Mouse (Mus musculus) megakaryocyte, embryonic 14.5 days (primary cell): ENCODE measurements at regions not wholly inside any gene's neighbourhood (a gene's known extent, or its start where the extent isn't known, plus 50 kb on each side); places are given as distances from the start of the nearest gene placed in this dataset.

ENCODE experiments used
- H3K27me3 ChIP-seq: replicated peaks from 2 replicates; pipeline ENCODE3; 2012; ENCODE audit warnings: inconsistent platforms
- H3K36me3 ChIP-seq: replicated peaks from 2 replicates; pipeline ENCODE3; 2012; ENCODE audit warnings: low read length, inconsistent platforms, mixed read lengths
- H3K4me1 ChIP-seq: 2 replicates; pipeline ENCODE4 v1.6.1; 2012; ENCODE audit warnings: inconsistent platforms
- H3K4me3 ChIP-seq: replicated peaks from 2 replicates; pipeline ENCODE3; 2012; ENCODE audit warnings: moderate library complexity, mild to moderate bottlenecking, inconsistent platforms
- H3K9me3 ChIP-seq: 2 replicates; pipeline ENCODE4 v1.6.1; 2012; ENCODE audit warnings: inconsistent platforms
- FLI1 ChIP-seq: IDR thresholded peaks from 2 replicates; pipeline ENCODE4 v1.6.1; 2012; ENCODE audit warnings: low read length, inconsistent platforms, mixed read lengths
- GATA1 ChIP-seq: IDR thresholded peaks from 3 replicates; pipeline ENCODE4 v1.6.1; 2012; ENCODE audit warnings: mixed read lengths, low read length, inconsistent platforms, borderline replicate concordance

DNA sequence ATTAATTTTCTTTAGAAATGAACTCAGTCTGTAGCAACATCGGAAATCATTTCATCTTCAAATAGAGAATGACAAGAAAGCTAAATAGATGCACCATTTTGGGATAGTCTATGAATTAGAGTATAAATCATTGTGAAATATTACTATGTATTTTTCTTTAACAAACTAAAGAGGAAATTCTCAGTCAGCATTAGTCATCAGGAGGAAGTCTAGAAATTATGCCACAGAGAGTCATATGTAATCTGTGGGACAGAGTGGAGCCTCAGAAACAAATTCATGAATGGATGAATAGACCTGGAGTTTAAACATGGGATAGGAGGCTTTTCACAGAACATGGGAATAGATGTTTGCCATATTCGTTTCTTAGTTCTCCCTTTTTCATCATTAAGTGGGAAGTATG, 1459.4 kb upstream of the A1bg start:
- no peak for TF ChIP-seq FLI1
- no peak for TF ChIP-seq GATA1
- Histone ChIP-seq H3K27me3 (no peaks in the 10 kb centered on the region), H3K4me1 (peaks cover 5% of the 10 kb centered on the region; the same call in 1 of the 2 replicates), H3K4me3 (no peak overlapping the region), H3K9me3 (peaks cover 18% of the 10 kb centered on the region), H3K36me3 (no peaks in the 10 kb centered on the region)

DNA sequence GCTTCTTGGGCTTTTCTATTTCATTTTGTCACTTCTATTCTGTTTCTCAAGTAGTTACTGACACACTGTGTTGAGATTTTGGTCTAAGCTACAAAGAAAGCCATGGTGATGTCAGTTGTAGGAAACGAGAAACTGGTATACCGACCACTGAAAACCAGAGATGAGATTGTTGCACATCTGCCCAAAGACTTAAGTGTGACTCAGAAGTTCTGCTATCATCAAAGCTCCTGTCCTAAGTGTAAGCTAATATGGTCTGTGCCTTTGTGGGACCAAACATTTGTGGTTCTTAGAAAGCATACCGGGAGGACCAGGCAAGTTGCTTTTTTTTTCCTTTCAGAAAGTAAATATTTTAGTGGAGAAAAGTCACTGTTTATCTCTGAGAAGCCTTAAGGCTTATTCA, 1451.8 kb upstream of the A1bg start:
- no peaks in the 10 kb centered on the region for H3K4me1 ChIP-seq

DNA sequence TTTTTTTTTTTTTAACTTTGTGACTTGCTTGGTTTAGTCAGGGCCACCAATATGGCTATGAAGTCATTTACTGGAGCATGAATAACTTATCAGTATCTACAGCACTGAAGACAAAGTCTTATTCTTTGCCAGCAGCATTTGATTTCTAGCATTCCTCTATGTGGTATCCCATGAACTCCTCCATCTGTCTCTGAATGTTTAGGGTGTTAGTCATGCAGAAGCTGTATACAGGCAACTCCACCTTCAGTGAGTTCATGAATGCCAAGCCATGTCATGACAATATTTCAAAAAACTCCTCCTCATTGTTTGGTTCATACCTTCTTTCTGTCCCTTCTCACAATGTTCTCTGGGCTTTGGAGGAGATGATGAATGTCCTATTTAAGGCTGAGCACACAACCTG, 1438.4 kb upstream of the A1bg start:
- H3K4me1 ChIP-seq: no peaks in the 10 kb centered on the region
- TF ChIP-seq GATA1 (no peak), FLI1 (no peak)
- H3K36me3 ChIP-seq: no peaks in the 10 kb centered on the region

More for the DNA sequence above, 1451.8 kb upstream of the A1bg start:
- no peaks in the 10 kb centered on the region for H3K36me3 ChIP-seq
- H3K9me3 ChIP-seq: no peaks in the 10 kb centered on the region
- H3K27me3 ChIP-seq: no peaks in the 10 kb centered on the region
- TF ChIP-seq FLI1: no peak
- TF ChIP-seq GATA1: no peak
- no peak overlapping the region for H3K4me3 ChIP-seq

DNA sequence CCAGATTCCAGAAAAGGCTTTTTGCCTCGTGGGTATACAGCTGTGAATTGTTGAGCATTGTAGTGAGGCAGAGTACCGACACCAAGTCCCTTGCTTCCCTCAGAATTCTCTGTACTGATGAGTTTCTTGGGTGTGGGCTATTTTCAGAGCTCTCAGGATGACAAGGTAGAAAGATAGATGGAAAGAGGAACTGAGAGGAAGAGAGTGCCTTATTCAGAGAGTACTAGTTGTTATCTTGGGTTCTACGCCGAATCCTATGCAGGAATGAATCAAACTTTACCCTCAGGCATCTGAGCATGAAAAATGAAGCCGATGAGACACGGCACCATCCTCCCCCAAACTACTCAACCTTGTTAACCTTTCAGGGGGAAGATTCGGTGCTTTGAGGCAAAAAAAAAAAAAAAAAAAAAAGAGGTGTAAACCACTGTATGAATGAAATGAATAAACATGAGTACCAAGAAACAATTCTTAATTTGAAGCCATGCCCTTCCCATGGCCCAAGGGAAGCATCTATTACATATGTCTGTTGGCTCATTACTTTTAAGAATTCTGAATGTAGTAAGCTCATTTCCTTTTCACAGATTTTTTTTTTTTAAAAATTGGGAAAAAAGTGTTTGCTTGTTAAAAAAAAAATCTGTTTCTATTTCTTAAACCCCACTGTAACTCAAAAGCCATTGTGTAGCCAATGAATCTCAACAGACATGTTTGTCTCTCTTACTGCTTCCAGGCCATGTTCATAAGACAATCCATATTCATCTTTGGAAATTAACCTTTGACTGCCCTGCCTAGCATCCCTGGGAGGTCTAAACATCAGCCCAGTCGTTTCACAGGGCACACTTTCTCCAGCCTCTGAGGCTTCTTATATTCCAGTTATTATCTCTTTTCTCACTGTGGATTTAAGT, 1435.8 kb upstream of the A1bg start:
- Histone ChIP-seq H3K9me3 (peaks cover 4% of the 10 kb centered on the region; the same call in 1 of the 2 replicates), H3K27me3 (no peaks in the 10 kb centered on the region), H3K36me3 (no peaks in the 10 kb centered on the region), H3K4me1 (no peaks in the 10 kb centered on the region), H3K4me3 (no peak overlapping the region)
- TF ChIP-seq FLI1 (no peak), GATA1 (no peak)

More for the DNA sequence above, 1438.4 kb upstream of the A1bg start:
- peaks cover 4% of the 10 kb centered on the region; the same call in 1 of the 2 replicates for H3K9me3 ChIP-seq
- no peak overlapping the region for H3K4me3 ChIP-seq
- H3K27me3 ChIP-seq: no peaks in the 10 kb centered on the region

DNA sequence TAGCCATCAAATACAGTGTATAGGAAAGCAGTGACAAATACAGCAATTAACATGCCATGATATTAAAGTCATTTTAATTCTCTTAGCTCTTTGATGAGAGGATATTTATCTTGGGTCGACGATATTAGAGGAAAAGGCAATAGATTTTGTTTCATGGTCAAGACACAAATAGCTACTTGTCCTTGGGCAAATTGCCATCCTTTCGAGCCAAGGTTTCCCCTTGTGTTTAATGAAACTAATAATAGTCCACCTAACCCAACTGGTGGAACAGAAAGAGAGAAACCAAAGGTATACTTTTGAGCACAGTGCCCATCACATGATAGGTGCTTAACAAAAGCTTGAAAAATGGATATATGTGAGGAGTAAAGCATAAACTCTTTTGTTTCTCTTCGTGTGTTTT, 1431.0 kb upstream of the A1bg start:
- Histone ChIP-seq H3K36me3 (no peaks in the 10 kb centered on the region), H3K4me1 (no peaks in the 10 kb centered on the region), H3K4me3 (no peak overlapping the region)

DNA sequence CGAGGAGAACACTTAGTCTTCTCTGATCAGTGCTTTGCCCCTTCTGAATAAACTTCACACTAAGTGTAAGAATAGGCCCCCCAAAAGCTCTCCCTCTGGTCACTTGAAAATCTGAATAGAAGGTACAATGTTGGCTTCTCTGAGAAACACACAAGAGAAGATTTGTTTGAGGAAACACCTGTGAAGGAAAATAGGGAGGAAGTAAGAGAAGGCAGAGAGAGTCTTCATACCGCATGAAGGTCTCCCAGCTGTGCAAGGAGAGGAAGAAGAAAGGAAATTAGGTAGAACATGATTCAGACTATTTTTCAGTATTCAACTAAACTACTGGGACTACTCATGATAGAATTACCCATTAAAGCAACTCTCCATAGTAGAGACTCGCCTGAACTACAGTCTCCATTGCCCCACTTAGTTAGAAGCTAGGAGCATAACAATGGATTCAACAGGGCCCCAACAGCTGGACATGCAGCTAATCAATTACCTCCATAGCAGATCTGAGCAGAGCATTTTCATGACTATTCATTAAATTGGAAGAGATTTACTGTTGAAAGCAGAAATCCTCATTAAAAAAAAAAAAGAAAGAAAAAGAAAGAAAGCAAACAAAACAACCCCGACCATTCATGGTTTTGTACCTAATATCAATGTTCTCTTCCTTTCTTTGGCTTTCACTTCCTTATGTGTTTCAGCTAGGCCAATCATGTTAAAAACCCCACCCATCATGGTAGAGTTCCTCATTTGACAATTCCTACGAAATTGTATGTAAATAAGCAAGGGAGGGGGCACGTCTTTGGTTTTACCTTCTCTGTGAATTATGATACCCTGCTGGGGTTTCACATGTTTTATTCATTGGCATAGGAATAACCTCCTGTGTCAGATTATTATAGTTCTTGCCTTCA, 1428.3 kb upstream of the A1bg start:
- Histone ChIP-seq H3K36me3 (no peaks in the 10 kb centered on the region), H3K4me1 (no peaks in the 10 kb centered on the region), H3K9me3 (no peaks in the 10 kb centered on the region), H3K27me3 (no peaks in the 10 kb centered on the region), H3K4me3 (no peak overlapping the region)
- TF ChIP-seq FLI1: no peak
- TF ChIP-seq GATA1: no peak

More for the DNA sequence above, 1431.0 kb upstream of the A1bg start:
- Histone ChIP-seq H3K9me3 (no peaks in the 10 kb centered on the region), H3K27me3 (no peaks in the 10 kb centered on the region)
- TF ChIP-seq FLI1 (no peak), GATA1 (no peak)

DNA sequence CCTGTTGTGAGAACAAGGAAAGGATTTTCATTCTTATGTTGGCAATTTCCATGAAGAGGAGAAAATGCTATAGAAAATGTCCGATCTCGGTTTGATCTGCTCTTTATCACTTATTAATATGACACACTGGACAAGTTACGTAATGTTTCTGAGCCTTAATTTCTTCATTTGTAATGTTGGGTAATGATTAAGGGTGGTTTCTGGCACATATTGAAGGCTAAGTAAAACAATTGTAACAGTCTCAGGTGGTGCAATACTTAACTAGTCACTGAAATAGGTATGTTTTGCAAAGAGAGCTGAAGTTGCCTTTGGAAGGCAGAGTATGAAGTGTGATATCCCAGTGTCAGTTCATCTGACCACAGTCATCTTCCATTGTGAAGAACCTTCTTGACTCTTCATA, 1427.2 kb upstream of the A1bg start:
- H3K27me3 ChIP-seq: peaks cover 2% of the 10 kb centered on the region
- H3K4me1 ChIP-seq: no peaks in the 10 kb centered on the region
- H3K4me3 ChIP-seq: no peak overlapping the region
- no peaks in the 10 kb centered on the region for H3K36me3 ChIP-seq
- no peak for TF ChIP-seq GATA1
- no peak for TF ChIP-seq FLI1
- no peaks in the 10 kb centered on the region for H3K9me3 ChIP-seq

DNA sequence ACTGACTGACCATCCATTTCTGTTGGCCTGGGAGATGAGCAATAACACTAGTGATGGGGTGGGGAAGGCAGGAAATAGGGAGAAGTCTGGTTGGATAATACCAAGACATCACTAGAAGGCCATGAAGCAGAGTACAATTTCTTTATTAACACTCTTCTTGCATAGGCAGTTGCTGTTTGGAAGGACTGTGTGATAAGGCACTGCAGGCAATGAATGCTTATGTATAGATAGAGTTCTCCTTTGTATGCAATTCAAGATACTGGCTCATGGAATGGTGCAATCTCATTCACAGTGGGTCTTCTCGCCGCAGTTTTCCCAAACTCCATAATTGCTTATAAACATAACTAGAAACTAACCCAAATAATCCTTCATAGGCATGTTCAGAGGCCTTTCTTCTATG, 1426.1 kb upstream of the A1bg start:
- TF ChIP-seq FLI1 (no peak), GATA1 (no peak)
- H3K36me3 ChIP-seq: no peaks in the 10 kb centered on the region
- H3K4me1 ChIP-seq: no peaks in the 10 kb centered on the region
- H3K9me3 ChIP-seq: no peaks in the 10 kb centered on the region
- peaks cover 2% of the 10 kb centered on the region for H3K27me3 ChIP-seq
- H3K4me3 ChIP-seq: no peak overlapping the region

DNA sequence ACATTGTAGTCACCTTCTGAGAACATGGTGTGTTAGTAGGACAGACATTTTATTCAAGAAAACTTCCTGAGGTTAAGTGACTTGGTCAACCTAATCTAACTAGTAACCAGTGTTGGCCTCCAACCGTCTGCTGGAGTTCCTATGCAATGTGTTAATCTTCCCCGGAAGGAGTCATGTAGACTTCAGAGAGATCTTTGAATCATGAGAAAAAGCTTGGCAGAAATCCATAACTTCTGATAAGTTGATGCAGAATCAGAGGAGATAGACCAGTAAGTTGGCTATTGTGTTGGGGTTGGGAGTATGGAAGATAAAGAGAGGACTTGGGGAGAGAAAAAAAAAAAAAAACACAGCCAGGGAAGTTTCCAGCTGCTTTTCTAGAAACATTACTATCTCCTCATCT, 1424.9 kb upstream of the A1bg start:
- no peaks in the 10 kb centered on the region for H3K4me1 ChIP-seq
- no peak overlapping the region for H3K4me3 ChIP-seq
- no peaks in the 10 kb centered on the region for H3K9me3 ChIP-seq
- TF ChIP-seq FLI1: no peak
- no peak for TF ChIP-seq GATA1
- no peaks in the 10 kb centered on the region for H3K36me3 ChIP-seq
- peaks cover 2% of the 10 kb centered on the region for H3K27me3 ChIP-seq

DNA sequence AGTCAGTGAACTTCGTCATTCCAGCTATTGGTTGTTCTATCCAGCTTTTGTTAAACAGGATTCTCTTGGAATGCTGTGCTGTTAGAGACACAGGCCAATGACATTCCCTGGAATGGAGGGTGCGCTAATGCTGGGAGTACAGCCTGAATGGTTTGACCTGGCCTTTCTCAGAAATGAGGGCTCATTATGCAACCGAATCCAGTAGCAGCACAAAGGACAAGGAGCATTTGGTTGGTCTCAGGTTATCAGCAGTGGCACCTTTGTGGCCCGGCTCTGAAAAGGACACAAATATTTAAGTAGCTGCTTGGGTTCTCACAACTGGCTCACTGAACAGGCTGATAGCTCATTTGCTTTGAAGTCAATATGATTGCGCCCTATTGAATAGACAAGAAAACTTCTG, 1423.1 kb upstream of the A1bg start:
- Histone ChIP-seq H3K4me3 (no peak overlapping the region), H3K27me3 (peaks cover 2% of the 10 kb centered on the region), H3K4me1 (no peaks in the 10 kb centered on the region), H3K9me3 (no peaks in the 10 kb centered on the region), H3K36me3 (no peaks in the 10 kb centered on the region)
- TF ChIP-seq GATA1: no peak
- no peak for TF ChIP-seq FLI1
